Mouse (Mus musculus) liver, embryonic 14.5 days (tissue): ENCODE measurements around the gene Plekha5. TPM values are rescaled to one million over a fixed set of nuclear protein-coding genes. Genes with fewer than 3 reads are reported as not detected.

Experiments used
- ATAC-seq: fragments of 200-750 bp; cut with Nextera tagmentation; 2 replicates; pipeline ENCODE4 v1.8.0; 2017; ENCODE audit warnings: moderate number of reproducible peaks, mild to moderate bottlenecking, moderate library complexity; ENCODE audit not compliant: insufficient read depth
- DNase-seq, 3 experiments: peaks; one replicate each; pipeline ENCODE4 v3.0.0-alpha.2; 2012 to 2013; ENCODE audit warnings: low read depth in 3 of 3, low spot score in 3 of 3
- H3K27ac ChIP-seq: fragments of 300-500 bp; sonication (generic); 2 replicates; pipeline ENCODE4 v1.5.1; 2014; ENCODE audit warnings: moderate library complexity, mild to moderate bottlenecking, control low read depth, inconsistent platforms
- H3K27me3 ChIP-seq: fragments of 300-500 bp; sonication (generic); 2 replicates; pipeline ENCODE4 v1.6.1; 2014; ENCODE audit warnings: mild to moderate bottlenecking, low read length, moderate library complexity; ENCODE audit not compliant: control insufficient read depth, insufficient read depth
- H3K36me3 ChIP-seq: fragments of 300-500 bp; sonication (generic); replicated peaks from 2 replicates; pipeline ENCODE4 v1.6.1; 2014; ENCODE audit warnings: low read depth; ENCODE audit not compliant: control insufficient read depth, insufficient read depth
- H3K4me1 ChIP-seq, 2 experiments: fragments of 200-500 bp in 1 of 2; fragments of 300-500 bp in 1 of 2; sonication (generic) in 1 of 2; replicated peaks; 2 replicates each; pipeline ENCODE4 v1.6.1; 2012 to 2014; ENCODE audit warnings: antibody characterized with exemption in 1 of 2, inconsistent platforms in 1 of 2, low read length in 1 of 2; ENCODE audit not compliant: control insufficient read depth in 2 of 2, insufficient read depth in 2 of 2
- H3K4me2 ChIP-seq: fragments of 300-500 bp; sonication (generic); 2 replicates; pipeline ENCODE4 v1.6.1; 2014; ENCODE audit warnings: low read depth, mild to moderate bottlenecking, control low read depth, moderate library complexity
- H3K4me3 ChIP-seq, 2 experiments: fragments of 200-500 bp in 1 of 2; fragments of 300-500 bp in 1 of 2; sonication (generic) in 1 of 2; 2 replicates each; pipeline ENCODE4 v1.5.1; 2012 to 2014; ENCODE audit warnings: low read depth in 2 of 2, low read length in 2 of 2, mild to moderate bottlenecking in 2 of 2, control low read depth in 1 of 2, inconsistent platforms in 1 of 2, moderate library complexity in 1 of 2; ENCODE audit not compliant: insufficient read depth in 1 of 2
- H3K9ac ChIP-seq: fragments of 300-500 bp; sonication (generic); replicated peaks from 2 replicates; pipeline ENCODE4 v1.6.1; 2014; ENCODE audit warnings: mild to moderate bottlenecking, control low read depth, moderate library complexity
- H3K9me3 ChIP-seq: fragments of 300-500 bp; sonication (generic); 2 replicates; pipeline ENCODE4 v1.6.1; 2016; ENCODE audit warnings: low read length, mixed read lengths; ENCODE audit not compliant: control insufficient read depth
- CTCF ChIP-seq: IDR thresholded peaks from 2 replicates; pipeline ENCODE4 v1.5.1; 2016; ENCODE audit warnings: antibody characterized with exemption, low read depth, control low read depth
- EP300 ChIP-seq: IDR thresholded peaks from 2 replicates; pipeline ENCODE4 v1.6.1; 2016; ENCODE audit warnings: antibody characterized with exemption, low read depth
- WGBS: fragments of 180-500 bp; shearing (Covaris S2); extraction: QIAGEN DNeasy Blood & Tissue Kit; methylation state at CpG from one replicate; pipeline ENCODE4 v1.1.7; 2014; ENCODE audit not compliant: insufficient replicate concordance; 5-methylcytosine and 5-hydroxymethylcytosine counted together
- polyA plus RNA-seq, 2 experiments: library from polyadenylated mRNA; depleted of rRNA in 1 of 2; stranded (reverse) in 1 of 2; unstranded in 1 of 2; fragments of >200 nt; fragmentation: Nextera tagmentation in 1 of 2; extraction: Ambion mirVana in 1 of 2; gene quantifications; 2 replicates each; pipeline versions ENCODE4 v1.2.1 to v1.2.3; 2012 to 2014

Plekha5 gene
- polyA plus RNA-seq, 2 experiments: 3.6 to 6.0 TPM

DNA sequence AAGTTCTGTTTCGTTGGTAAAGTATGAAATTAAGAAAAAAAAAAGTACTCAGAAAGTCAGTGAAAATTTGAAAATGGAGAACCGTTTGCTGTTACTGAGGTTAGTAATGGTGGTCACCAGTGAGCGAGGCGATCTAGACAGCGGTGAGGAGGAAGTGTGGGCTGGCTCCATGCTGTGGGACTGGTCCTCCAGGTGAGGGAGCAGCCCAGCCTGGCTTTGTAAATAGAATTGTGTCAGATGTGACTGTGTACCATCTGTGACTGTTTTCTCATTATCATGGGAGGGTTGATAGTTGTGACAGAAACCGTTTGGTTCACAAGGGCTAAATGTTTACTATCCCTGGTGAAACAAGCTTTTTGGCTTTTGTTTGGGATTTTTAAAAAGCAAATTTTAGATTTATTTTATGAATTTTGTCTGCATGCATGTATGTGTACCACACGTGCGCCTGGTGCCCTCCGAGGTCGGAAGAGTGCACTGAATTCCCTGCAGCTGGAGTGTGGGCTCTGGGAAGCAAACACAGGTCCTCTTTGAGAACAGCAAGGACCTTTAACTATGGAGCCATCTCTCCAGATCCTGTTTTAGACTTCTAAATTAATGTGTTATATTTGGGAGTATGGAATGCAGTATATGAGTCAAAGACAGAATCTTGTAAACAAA is 56.7 kb downstream of the Plekha5 start:
- Histone ChIP-seq H3K4me2 (no peak overlapping the region), H3K4me3 (no peak overlapping the region), H3K4me1 (no peaks in the 10 kb centered on the region), H3K27ac (no peak overlapping the region), H3K9me3 (no peaks in the 10 kb centered on the region), H3K9ac (no peak overlapping the region), H3K36me3 (no peaks in the 10 kb centered on the region), H3K27me3 (no peaks in the 10 kb centered on the region)
- WGBS: 66% methylated on average over 10 of the region's 10 CpGs
- DNase-seq (no peak), ATAC-seq (no peak)
- TF ChIP-seq EP300 (no peak), CTCF (no peak)

DNA sequence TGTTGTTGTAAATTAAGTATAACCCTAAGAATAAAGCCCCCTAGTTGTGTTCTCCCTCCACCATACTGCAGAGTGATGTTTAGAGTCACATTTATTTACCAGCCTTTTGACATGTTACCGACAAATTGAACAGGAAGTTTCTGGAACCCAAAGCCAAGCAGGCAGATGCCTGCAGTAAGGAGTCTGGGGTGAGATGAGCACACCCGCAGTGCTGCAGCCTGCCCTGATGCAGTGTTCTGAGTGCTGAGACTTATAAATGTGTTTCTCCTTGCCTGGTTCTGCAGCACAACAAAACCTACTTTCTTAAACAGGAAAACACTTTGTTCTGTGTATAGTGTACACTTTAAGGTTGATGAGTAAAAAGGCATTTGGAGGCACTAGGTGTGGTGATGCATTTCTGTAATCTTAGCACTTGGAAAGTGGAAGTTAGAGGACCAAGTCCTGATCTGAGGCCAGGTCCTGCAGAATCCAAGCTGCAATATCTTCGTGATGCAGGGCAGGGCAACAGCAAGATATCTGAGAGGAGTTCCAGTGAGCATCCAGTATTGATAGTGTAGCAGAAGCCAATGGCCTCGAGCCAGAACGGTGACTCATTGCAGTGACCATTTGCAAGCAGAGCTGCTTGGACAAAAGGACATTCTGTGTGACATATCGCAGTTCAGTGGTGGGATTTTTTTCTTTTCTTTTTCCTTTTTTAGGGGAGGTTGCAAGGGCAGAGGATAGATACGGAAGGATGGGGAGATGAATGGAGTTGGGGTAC is 58.0 kb downstream of the Plekha5 start:
- Histone ChIP-seq H3K4me2 (no peak overlapping the region), H3K9ac (no peak overlapping the region), H3K4me1 (peaks cover 0 to 2% of the 10 kb centered on the region in 2 experiments; a peak in 1 of 4 replicates), H3K36me3 (no peaks in the 10 kb centered on the region), H3K9me3 (no peaks in the 10 kb centered on the region), H3K4me3 (no peak overlapping the region), H3K27me3 (no peaks in the 10 kb centered on the region), H3K27ac (no peak overlapping the region)
- TF ChIP-seq EP300 (no peak), CTCF (no peak)
- 41% methylated on average over 7 of the region's 7 CpGs for WGBS
- no peak for DNase-seq
- no peak for ATAC-seq

DNA sequence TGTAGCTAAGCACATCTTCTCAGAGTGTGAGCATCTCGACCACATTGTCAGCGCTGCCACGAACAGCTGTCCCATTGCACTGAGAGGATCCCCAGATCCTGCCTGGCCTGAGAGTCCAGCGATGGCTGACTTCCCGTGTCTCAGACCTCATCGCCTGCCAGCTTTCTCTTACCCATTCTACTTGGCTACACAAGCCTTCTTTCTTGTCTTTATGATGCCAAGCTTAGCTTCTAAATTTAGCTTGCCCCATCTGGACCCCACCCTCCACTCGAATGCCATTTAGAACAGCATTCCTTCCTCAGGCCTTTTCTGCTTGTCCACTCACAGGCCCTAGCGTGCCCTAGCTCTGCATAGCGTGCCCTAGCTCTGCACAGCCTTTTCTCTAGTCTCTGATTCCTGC is 60.3 kb downstream of the Plekha5 start:
- H3K9ac ChIP-seq: no peak overlapping the region
- DNase-seq (no peak), ATAC-seq (no peak)
- no peak overlapping the region for H3K4me3 ChIP-seq
- WGBS: 72% methylated on average over 9 of the region's 9 CpGs
- H3K4me2 ChIP-seq: no peak overlapping the region
- H3K27ac ChIP-seq: no peak overlapping the region
- H3K9me3 ChIP-seq: no peaks in the 10 kb centered on the region
- H3K36me3 ChIP-seq: no peaks in the 10 kb centered on the region
- H3K4me1 ChIP-seq: peaks cover 0 to 13% of the 10 kb centered on the region in 2 experiments; a peak in 2 of 4 replicates
- TF ChIP-seq EP300 (no peak), CTCF (no peak)
- no peaks in the 10 kb centered on the region for H3K27me3 ChIP-seq

DNA sequence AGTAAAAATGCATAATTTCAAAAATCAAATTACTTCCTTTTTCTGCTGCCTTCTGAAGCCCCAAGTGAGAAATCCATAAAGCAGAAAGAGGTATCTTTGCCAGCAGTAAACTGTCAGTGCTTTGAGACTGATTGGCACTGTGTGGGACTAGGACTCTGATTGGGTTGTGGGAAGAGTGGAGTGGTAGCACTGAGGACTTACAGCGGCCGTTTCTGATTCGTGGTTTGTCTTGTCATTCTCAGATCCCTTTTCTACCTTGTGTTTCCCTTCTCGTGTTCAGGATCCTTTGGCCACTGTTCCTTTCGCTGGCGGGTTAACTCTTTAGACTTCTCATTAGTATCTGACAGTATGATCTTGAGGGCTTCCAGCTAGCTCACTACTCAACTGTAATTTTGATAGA is 61.8 kb downstream of the Plekha5 start:
- no peaks in the 10 kb centered on the region for H3K9me3 ChIP-seq
- no peak for ATAC-seq
- no peak for TF ChIP-seq EP300
- no peak for TF ChIP-seq CTCF
- no peak overlapping the region for H3K27ac ChIP-seq
- H3K9ac ChIP-seq: no peak overlapping the region
- DNase-seq: no peak
- H3K36me3 ChIP-seq: no peaks in the 10 kb centered on the region
- no peak overlapping the region for H3K4me2 ChIP-seq
- H3K27me3 ChIP-seq: no peaks in the 10 kb centered on the region
- H3K4me3 ChIP-seq: no peak overlapping the region
- peaks cover 0 to 13% of the 10 kb centered on the region in 2 experiments; a peak in 2 of 4 replicates for H3K4me1 ChIP-seq
- 36% methylated on average over 6 of the region's 6 CpGs for WGBS

DNA sequence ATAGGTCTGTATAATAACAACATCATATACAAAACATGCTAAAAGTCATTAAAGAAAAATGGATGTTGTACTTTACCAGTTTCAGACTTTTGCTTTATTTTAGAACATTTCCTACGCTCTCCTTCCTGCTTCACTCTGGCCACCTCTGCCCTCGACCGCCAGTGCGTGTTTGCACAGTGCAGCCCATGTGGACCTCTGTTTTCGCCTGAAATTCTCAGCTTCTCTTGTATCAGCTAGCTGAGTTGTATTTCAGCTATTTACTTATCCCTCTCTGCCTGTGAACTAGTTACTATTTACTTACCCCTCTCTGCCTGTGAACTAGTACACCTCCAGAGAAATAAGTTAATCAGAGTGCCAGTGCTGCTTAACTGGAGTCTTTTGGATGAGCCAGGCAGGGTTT is 62.8 kb downstream of the Plekha5 start:
- H3K4me2 ChIP-seq: no peak overlapping the region
- H3K4me1 ChIP-seq: peaks cover 0 to 17% of the 10 kb centered on the region in 2 experiments; a peak in 2 of 4 replicates
- no peaks in the 10 kb centered on the region for H3K9me3 ChIP-seq
- ATAC-seq (peak; percentile 40; the same call in 1 of the 2 replicates), DNase-seq (no peak)
- WGBS: 68% methylated on average over 5 of the region's 5 CpGs
- no peaks in the 10 kb centered on the region for H3K36me3 ChIP-seq
- no peak overlapping the region for H3K9ac ChIP-seq
- H3K27ac ChIP-seq: no peak overlapping the region
- no peaks in the 10 kb centered on the region for H3K27me3 ChIP-seq
- no peak for TF ChIP-seq EP300
- no peak for TF ChIP-seq CTCF
- no peak overlapping the region for H3K4me3 ChIP-seq
